Mouse (Mus musculus) liver, postnatal 0 days (tissue): ENCODE results near the gene Taf6.

Experiments
- CTCF ChIP-seq: sonication (generic); IDR thresholded peaks from 2 replicates; pipeline ENCODE4 v1.5.1; 2016; ENCODE audit warnings: antibody characterized with exemption, low read depth
- EP300 ChIP-seq: IDR thresholded peaks from 2 replicates; pipeline ENCODE4 v1.6.1; 2016; ENCODE audit warnings: antibody characterized with exemption, low read depth, mild to moderate bottlenecking

GRCm38 (mm10) chr5:138155443-138155976 is 31.7 kb downstream of the Taf6 start, which contains the start of gene Zfp113:
- TF ChIP-seq CTCF, result peak; percentile 98
- TF ChIP-seq EP300, result peak; percentile 65
